Mouse (Mus musculus): ENCODE measurements around the gene Prpsap1.

DNA sequence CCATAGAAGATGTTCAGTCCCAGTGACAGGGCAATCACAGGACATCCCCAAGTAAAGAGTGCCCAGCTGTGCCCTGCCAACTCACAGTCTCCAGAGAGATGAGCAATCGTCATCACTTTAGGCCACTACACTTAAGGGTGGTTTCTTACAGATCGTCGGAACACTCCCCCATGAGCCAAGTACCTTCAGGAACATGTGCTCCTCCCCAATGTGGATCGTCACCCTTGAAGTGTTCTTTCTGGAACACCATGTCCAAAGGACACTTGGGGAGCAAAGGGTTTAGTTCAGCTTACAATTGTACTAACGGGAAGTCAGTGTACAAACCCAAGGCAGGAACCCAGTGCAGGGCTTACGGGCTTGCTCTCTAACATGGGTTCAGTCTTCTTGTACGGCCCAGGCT lies 18.2 kb upstream of the Prpsap1 start:
- TF ChIP-seq TCF12 (IDR thresholded peaks at IDR 0.05; ENCODE audit: insufficient read depth, poor library complexity, severe bottlenecking) (no peak), USF1 (IDR thresholded peaks at IDR 0.05; ENCODE audit: low read depth) (no peak), POLR2A (IDR thresholded peaks at IDR 0.05; ENCODE audit: insufficient read length, low read depth) (no peak), POLR2AphosphoS2 (IDR thresholded peaks at IDR 0.05; ENCODE audit: insufficient read length, low read depth) (no peak), MYOD1 (IDR thresholded peaks at IDR 0.05; ENCODE audit: control insufficient read depth in 1 of 3, insufficient read length in 2 of 3, low read depth in 2 of 3) (no peak), MAX (IDR thresholded peaks at IDR 0.05; ENCODE audit: low read depth) (no peak), E2F4 (IDR thresholded peaks at IDR 0.05; ENCODE audit: insufficient read depth) (no peak), MYOG (IDR thresholded peaks at IDR 0.05; ENCODE audit: control insufficient read depth in 1 of 3, insufficient read depth in 1 of 3, insufficient read length in 2 of 3, low read depth in 2 of 3) (no peak), CEBPB (IDR thresholded peaks at IDR 0.05; ENCODE audit: insufficient read depth, poor library complexity, severe bottlenecking) (no peak), REST (IDR thresholded peaks at IDR 0.05; ENCODE audit: insufficient read depth, insufficient read length) (no peak), TCF3 (IDR thresholded peaks at IDR 0.05; ENCODE audit: insufficient read length, low read depth) (no peak), SRF (IDR thresholded peaks at IDR 0.05; ENCODE audit: control insufficient read depth, insufficient read length, low read depth) (no peak)
